Mouse (Mus musculus): ENCODE results near the gene Pxn. TPM values are rescaled to one million over a fixed set of nuclear protein-coding genes. Genes with fewer than 3 reads are reported as not detected.

The Pxn gene
- polyA plus RNA-seq, 1 experiment: 82.6 TPM

DNA sequence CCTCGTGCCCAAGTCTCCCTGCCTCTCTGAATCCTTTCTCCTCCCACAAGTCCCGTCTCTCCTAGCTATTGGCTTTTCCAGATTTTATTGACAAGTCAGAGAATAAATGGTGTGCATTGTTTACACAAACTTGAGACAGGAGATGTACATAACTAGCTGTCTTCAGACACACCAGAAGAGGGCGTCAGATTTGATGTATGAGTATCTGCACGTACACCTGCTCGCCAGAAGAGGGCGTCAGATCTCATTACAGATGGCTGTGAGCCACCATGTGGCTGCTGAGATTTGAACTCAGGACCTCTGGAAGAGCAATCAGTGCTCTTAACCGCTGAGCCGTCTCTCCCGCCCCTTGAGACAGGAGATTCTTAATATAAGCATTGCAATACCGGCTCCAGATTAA lies 33.3 kb upstream of the Pxn start:
- no peak overlapping the region for H3K4me3 ChIP-seq (ENCODE audit: control insufficient read depth, low read depth, low read length)
- no peak overlapping the region for H3K27ac ChIP-seq (ENCODE audit: control insufficient read depth, insufficient read depth, low read depth, low read length)
- H3K4me1 ChIP-seq (ENCODE audit: control insufficient read depth, insufficient read depth, low read length): peaks cover 25% of the 10 kb centered on the region
- no peak for TF ChIP-seq CTCF (IDR thresholded peaks at IDR 0.05; ENCODE audit: control insufficient read depth, insufficient read depth, insufficient replicate concordance, low read depth, low read length)
- TF ChIP-seq POLR2A (IDR thresholded peaks at IDR 0.05; ENCODE audit: control insufficient read depth, low read depth, low read length): no peak
- no peaks in the 10 kb centered on the region; the same call in 1 of the 2 replicates for H3K27me3 ChIP-seq (ENCODE audit: control insufficient read depth, insufficient read depth, low read length)
- H3K36me3 ChIP-seq (ENCODE audit: control insufficient read depth, insufficient read depth, low read length): no peaks in the 10 kb centered on the region

- Histone ChIP-seq H3K27ac (ENCODE audit: control insufficient read depth, insufficient read depth, low read depth, low read length) (peak overlapping the region; percentile 54), H3K4me3 (ENCODE audit: control insufficient read depth, low read depth, low read length) (peak overlapping the region; percentile 51), H3K4me1 (ENCODE audit: control insufficient read depth, insufficient read depth, low read length) (peaks cover 26% of the 10 kb centered on the region), H3K36me3 (ENCODE audit: control insufficient read depth, insufficient read depth, low read length) (no peaks in the 10 kb centered on the region), H3K27me3 (ENCODE audit: control insufficient read depth, insufficient read depth, low read length) (no peaks in the 10 kb centered on the region; the same call in 1 of the 2 replicates)
- TF ChIP-seq CTCF (IDR thresholded peaks at IDR 0.05; ENCODE audit: control insufficient read depth, insufficient read depth, insufficient replicate concordance, low read depth, low read length) (no peak), POLR2A (IDR thresholded peaks at IDR 0.05; ENCODE audit: control insufficient read depth, low read depth, low read length) (no peak)
Measured at GRCm38 (mm10) chr5:115474174-115474828, 32.2 kb upstream of the Pxn start.

DNA sequence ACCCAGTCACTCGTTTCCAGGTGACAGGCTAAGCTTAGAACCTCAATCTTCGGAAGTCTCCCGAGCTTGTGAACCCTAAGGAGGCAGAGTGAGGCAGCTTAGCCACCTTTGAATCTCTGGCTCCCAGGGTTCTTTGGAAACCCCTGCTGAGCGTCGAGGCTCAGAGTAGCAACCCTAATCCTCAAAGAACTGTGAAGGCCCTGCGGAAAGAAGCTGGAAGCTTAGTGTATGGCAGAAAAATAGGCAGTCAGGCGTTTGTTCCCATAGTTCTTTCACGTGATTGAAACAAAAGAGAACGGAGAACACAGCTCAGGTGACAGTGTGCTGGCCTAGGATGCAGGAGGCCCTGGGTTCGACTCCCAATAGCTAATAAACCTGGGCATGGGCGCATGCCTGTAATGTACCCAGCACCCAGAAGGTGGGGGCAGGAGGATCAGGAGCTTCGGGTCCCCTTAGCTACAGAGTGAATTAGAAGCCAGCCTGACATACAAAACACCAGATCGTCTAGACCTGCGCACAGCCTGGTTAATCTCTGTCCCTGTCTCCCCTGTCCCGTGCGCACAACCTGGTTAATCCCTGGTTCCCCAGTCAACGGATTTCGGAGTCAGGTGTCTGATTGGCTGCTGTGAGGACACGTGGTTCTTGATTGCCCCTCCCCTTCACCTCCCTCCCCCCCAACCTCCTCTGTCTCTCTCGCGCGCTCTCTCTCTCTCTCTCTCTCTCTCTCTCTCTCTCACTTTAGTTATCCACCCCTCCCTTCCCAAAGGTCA lies 31.0 kb upstream of the Pxn start:
- peak overlapping the region; percentile 74 for H3K4me3 ChIP-seq (ENCODE audit: control insufficient read depth, low read depth, low read length)
- peaks cover 35% of the 10 kb centered on the region for H3K4me1 ChIP-seq (ENCODE audit: control insufficient read depth, insufficient read depth, low read length)
- peak overlapping the region; percentile 53 for H3K27ac ChIP-seq (ENCODE audit: control insufficient read depth, insufficient read depth, low read depth, low read length)
- H3K36me3 ChIP-seq (ENCODE audit: control insufficient read depth, insufficient read depth, low read length): no peaks in the 10 kb centered on the region
- TF ChIP-seq CTCF (IDR thresholded peaks at IDR 0.05; ENCODE audit: control insufficient read depth, insufficient read depth, insufficient replicate concordance, low read depth, low read length) (no peak), POLR2A (IDR thresholded peaks at IDR 0.05; ENCODE audit: control insufficient read depth, low read depth, low read length) (no peak)
- H3K27me3 ChIP-seq (ENCODE audit: control insufficient read depth, insufficient read depth, low read length): no peaks in the 10 kb centered on the region; the same call in 1 of the 2 replicates

GRCm38 (mm10) chr5:115476107-115476727 lies 30.3 kb upstream of the Pxn start:
- H3K27ac ChIP-seq (ENCODE audit: control insufficient read depth, insufficient read depth, low read depth, low read length): no peak overlapping the region
- H3K4me3 ChIP-seq (ENCODE audit: control insufficient read depth, low read depth, low read length): peak overlapping the region; percentile 74
- no peaks in the 10 kb centered on the region for H3K36me3 ChIP-seq (ENCODE audit: control insufficient read depth, insufficient read depth, low read length)
- TF ChIP-seq POLR2A (IDR thresholded peaks at IDR 0.05; ENCODE audit: control insufficient read depth, low read depth, low read length) (no peak), CTCF (IDR thresholded peaks at IDR 0.05; ENCODE audit: control insufficient read depth, insufficient read depth, insufficient replicate concordance, low read depth, low read length) (no peak)
- H3K27me3 ChIP-seq (ENCODE audit: control insufficient read depth, insufficient read depth, low read length): no peaks in the 10 kb centered on the region; the same call in 1 of the 2 replicates
- peaks cover 32% of the 10 kb centered on the region for H3K4me1 ChIP-seq (ENCODE audit: control insufficient read depth, insufficient read depth, low read length)

DNA sequence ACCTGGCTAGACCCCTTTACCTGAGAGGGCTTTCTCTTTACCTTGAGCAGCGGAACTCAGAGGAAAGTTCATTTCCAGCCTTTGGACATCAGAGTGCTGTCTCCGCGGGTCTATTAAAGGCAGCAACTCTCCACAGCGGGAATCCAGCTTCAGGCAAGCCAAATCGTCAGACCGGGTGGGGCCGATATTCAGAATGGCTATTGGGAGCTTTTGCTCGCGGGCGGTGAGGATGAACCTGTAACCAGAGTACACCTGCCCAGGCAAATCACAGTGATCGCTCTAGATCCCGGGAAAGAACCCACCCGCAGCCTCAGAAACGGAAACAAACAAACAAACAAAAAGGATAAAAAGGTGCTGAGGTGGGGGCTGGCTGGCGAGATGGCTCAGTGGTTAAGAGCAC lies 26.9 kb upstream of the Pxn start:
- Histone ChIP-seq H3K27ac (ENCODE audit: control insufficient read depth, insufficient read depth, low read depth, low read length) (no peak overlapping the region), H3K4me1 (ENCODE audit: control insufficient read depth, insufficient read depth, low read length) (peaks cover 42% of the 10 kb centered on the region), H3K27me3 (ENCODE audit: control insufficient read depth, insufficient read depth, low read length) (peaks cover 6% of the 10 kb centered on the region; the same call in 1 of the 2 replicates), H3K4me3 (ENCODE audit: control insufficient read depth, low read depth, low read length) (peak overlapping the region; percentile 47), H3K36me3 (ENCODE audit: control insufficient read depth, insufficient read depth, low read length) (no peaks in the 10 kb centered on the region)
- no peak for TF ChIP-seq CTCF (IDR thresholded peaks at IDR 0.05; ENCODE audit: control insufficient read depth, insufficient read depth, insufficient replicate concordance, low read depth, low read length)

DNA sequence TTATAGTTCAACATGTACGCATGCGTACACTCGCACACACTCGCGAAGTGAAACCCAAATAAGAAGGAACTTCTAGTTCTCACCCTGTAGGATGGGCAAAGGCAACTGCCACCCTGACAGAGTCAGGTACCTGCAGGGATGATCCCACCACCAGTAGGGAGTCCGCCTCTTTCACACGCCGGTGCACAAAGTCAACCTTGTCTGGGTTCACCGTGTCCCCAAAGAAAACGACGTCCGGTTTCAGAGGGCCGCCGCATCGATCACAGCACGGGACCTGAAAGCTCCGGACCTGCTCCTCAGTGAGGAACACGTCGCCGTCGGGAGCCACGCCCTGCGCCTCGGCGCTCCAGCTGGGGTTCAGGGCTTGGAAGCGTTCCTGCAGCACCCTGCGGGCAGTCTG lies 26.4 kb upstream of the Pxn start:
- TF ChIP-seq CTCF (IDR thresholded peaks at IDR 0.05; ENCODE audit: control insufficient read depth, insufficient read depth, insufficient replicate concordance, low read depth, low read length) (no peak), POLR2A (IDR thresholded peaks at IDR 0.05; ENCODE audit: control insufficient read depth, low read depth, low read length) (no peak)
- Histone ChIP-seq H3K4me1 (ENCODE audit: control insufficient read depth, insufficient read depth, low read length) (peaks cover 38% of the 10 kb centered on the region), H3K27me3 (ENCODE audit: control insufficient read depth, insufficient read depth, low read length) (peaks cover 6% of the 10 kb centered on the region; the same call in 1 of the 2 replicates), H3K4me3 (ENCODE audit: control insufficient read depth, low read depth, low read length) (peak overlapping the region; percentile 85), H3K36me3 (ENCODE audit: control insufficient read depth, insufficient read depth, low read length) (no peaks in the 10 kb centered on the region), H3K27ac (ENCODE audit: control insufficient read depth, insufficient read depth, low read depth, low read length) (no peak overlapping the region)
